ENCODE assay signal across 14 mouse cellular contexts in genomic region chr11:72814188-72814587, GRCm38 (mm10). TPM values are rescaled to one million over a fixed set of nuclear protein-coding genes. Genes with fewer than 3 reads are reported as not detected.
DNase-seq lines count a peak whose midpoint lies in the region; ATAC-seq and TF ChIP-seq lines count a peak whose summit lies in the region.
"Had no signal": no experiment of that assay in that cellular context is flagged by ENCODE, and none has a peak within 500 bp of the region (broad histone marks: within the 10 kb centered on the region; RNA-seq: fewer than 3 reads in every experiment).

No protein-coding gene starts in this region.

- H3K9me3 ChIP-seq in intestine, postnatal 0 days (ENCODE audit: control insufficient read depth) = no peaks in the 10 kb centered on the region
- no peaks in the 10 kb centered on the region for H3K9me3 ChIP-seq in intestine, embryonic 15.5 days
- H3K9me3 ChIP-seq: embryonic facial prominence, embryonic 12.5 days; G1E; liver, embryonic 13.5 days had no signal

- no peak for ATAC-seq in intestine, postnatal 0 days
- ATAC-seq in intestine, embryonic 15.5 days = no peak
- ATAC-seq: forebrain, embryonic 14.5 days had no signal

- no peak overlapping the region for H3K27ac ChIP-seq in intestine, postnatal 0 days (ENCODE audit: low read depth, low read length)
- no peak overlapping the region for H3K27ac ChIP-seq in intestine, embryonic 15.5 days
- no peak overlapping the region for H3K27ac ChIP-seq in testis, adult 2 months (ENCODE audit: control insufficient read depth, insufficient read depth, low read depth, low read length)
- H3K27ac ChIP-seq: embryonic facial prominence, embryonic 12.5 days; liver, embryonic 13.5 days had no signal

- no peak for TF ChIP-seq POLR2A in testis, adult 2 months (IDR thresholded peaks at IDR 0.05; ENCODE audit: control insufficient read depth, low read depth, low read length)

- no peak overlapping the region for H3K4me3 ChIP-seq in intestine, postnatal 0 days (ENCODE audit: low read depth, low read length)
- no peak overlapping the region for H3K4me3 ChIP-seq in intestine, embryonic 15.5 days (replicated peaks)
- H3K4me3 ChIP-seq in testis, adult 2 months (ENCODE audit: control insufficient read depth, low read depth, low read length) = no peak overlapping the region
- H3K4me3 ChIP-seq: embryonic facial prominence, embryonic 12.5 days; liver, embryonic 13.5 days had no signal

- no peak overlapping the region for H3K9ac ChIP-seq in intestine, postnatal 0 days (ENCODE audit: low read depth, low read length)
- no peak overlapping the region for H3K9ac ChIP-seq in intestine, embryonic 15.5 days
- H3K9ac ChIP-seq: embryonic facial prominence, embryonic 12.5 days; liver, embryonic 13.5 days had no signal

- H3K4me1 ChIP-seq in intestine, postnatal 0 days (replicated peaks; ENCODE audit: control insufficient read depth, insufficient read depth, low read length) = no peaks in the 10 kb centered on the region
- H3K4me1 ChIP-seq in intestine, embryonic 15.5 days (replicated peaks) = no peaks in the 10 kb centered on the region
- H3K4me1 ChIP-seq in testis, adult 2 months (ENCODE audit: control insufficient read depth, insufficient read depth, low read length) = no peaks in the 10 kb centered on the region
- H3K4me1 ChIP-seq: embryonic facial prominence, embryonic 12.5 days; liver, embryonic 13.5 days had no signal

- TF ChIP-seq CTCF in intestine, postnatal 0 days (IDR thresholded peaks at IDR 0.05; ENCODE audit: low read depth) = peak; percentile 49
- TF ChIP-seq CTCF in testis, adult 2 months (IDR thresholded peaks at IDR 0.05; ENCODE audit: control insufficient read depth, insufficient read depth, insufficient replicate concordance, low read depth, low read length) = peak; percentile 8; the same call in 1 of the 2 replicates

- peaks cover 3% of the 10 kb centered on the region for H3K36me3 ChIP-seq in intestine, postnatal 0 days (ENCODE audit: control insufficient read depth, insufficient read depth)
- peaks cover 5% of the 10 kb centered on the region; the same call in 1 of the 2 replicates for H3K36me3 ChIP-seq in intestine, embryonic 15.5 days
- H3K36me3 ChIP-seq in testis, adult 2 months (ENCODE audit: control insufficient read depth, insufficient read depth, low read length) = no peaks in the 10 kb centered on the region

- no peaks in the 10 kb centered on the region for H3K27me3 ChIP-seq in intestine, postnatal 0 days (replicated peaks; ENCODE audit: control insufficient read depth, insufficient read depth, low read length)
- no peaks in the 10 kb centered on the region for H3K27me3 ChIP-seq in intestine, embryonic 15.5 days (replicated peaks)
- no peaks in the 10 kb centered on the region for H3K27me3 ChIP-seq in testis, adult 2 months (ENCODE audit: control insufficient read depth, insufficient read depth, low read length)
- H3K27me3 ChIP-seq: embryonic facial prominence, embryonic 12.5 days; liver, embryonic 13.5 days had no signal

- H3K4me2 ChIP-seq in intestine, postnatal 0 days (replicated peaks; ENCODE audit: low read depth) = no peak overlapping the region
- H3K4me2 ChIP-seq in intestine, embryonic 15.5 days (replicated peaks) = no peak overlapping the region
- H3K4me2 ChIP-seq: embryonic facial prominence, embryonic 12.5 days; liver, embryonic 13.5 days had no signal

- WGBS in intestine, postnatal 0 days = 78% methylated on average over 2 of the region's 2 CpGs
- 79% methylated on average over 2 of the region's 2 CpGs for WGBS in intestine, embryonic 15.5 days

- DNase-seq in testis, postnatal 14 days (ENCODE audit: low spot score) = no peak
- peak; percentile 65 for DNase-seq in ZHBTc4 (ENCODE audit: low read depth, low spot score)
- peak; percentile 50 for DNase-seq in thymus, postnatal 4 days
- no peak for DNase-seq in adrenal gland, postnatal 4 days (ENCODE audit: low spot score in 2 of 2)
- no peak for DNase-seq in urinary bladder, postnatal 25 days (ENCODE audit: low spot score)
- DNase-seq: cerebellum, adult 11 months; heart, postnatal 14 days; liver, embryonic 13.5 days had no signal

RNA-seq across cellular contexts. Expression of gene Zzef1, which starts 18.2 kb away (rescaled TPM):
- 13.9 and 17.6 TPM in 2 replicates for polyA plus RNA-seq in intestine, postnatal 0 days (2015; fragmentation: Nextera tagmentation; extraction: Ambion mirVana)
- 10.5 and 12.6 TPM in 2 replicates for polyA plus RNA-seq in intestine, embryonic 15.5 days (2015; fragmentation: Nextera tagmentation; extraction: Ambion mirVana)
- polyA plus RNA-seq in testis, adult 2 months (2012; rRNA removed) = 9.5 and 9.6 TPM in 2 replicates
- 10 to 100 TPM; 38.6 to 41.7 TPM for total RNA-seq in adrenal gland, postnatal 4 days (2021)

RNA-seq across cellular contexts. Expression of gene Cyb5d2, which starts 18.2 kb away (rescaled TPM):
- 3.1 and 4.0 TPM in 2 replicates for polyA plus RNA-seq in intestine, postnatal 0 days (2015; fragmentation: Nextera tagmentation; extraction: Ambion mirVana)
- polyA plus RNA-seq in intestine, embryonic 15.5 days (2015; fragmentation: Nextera tagmentation; extraction: Ambion mirVana) = 4.1 and 4.8 TPM in 2 replicates
- 10.6 and 11.2 TPM in 2 replicates for polyA plus RNA-seq in testis, adult 2 months (2012; rRNA removed)
- 10 to 100 TPM; 12.5 to 13.6 TPM for total RNA-seq in adrenal gland, postnatal 4 days (2021)

Comparison
In these comparisons a context has a peak if more than half of its experiments do, and no peak if none do; other contexts are left out.
1. DNase-seq: peak in ZHBTc4 (single experiment) and thymus, postnatal 4 days (single experiment); none in testis, postnatal 14 days (single experiment), adrenal gland, postnatal 4 days (0 of 2) and urinary bladder, postnatal 25 days (single experiment).